9 mouse cellular contexts compared by ENCODE assay signal in genomic region chr9:116468569-116469250, GRCm38 (mm10).
A peak's percentile ranks its signal among the peaks of the same experiment; 100 is the strongest.
DNase-seq lines count a peak whose midpoint lies in the region; ATAC-seq lines count a peak whose summit lies in the region.
"Had no signal": no experiment of that assay in that cellular context is flagged by ENCODE, and none has a peak within 500 bp of the region (broad histone marks: within the 10 kb centered on the region; RNA-seq: fewer than 3 reads in every experiment).

No protein-coding gene starts in this region.

- no peaks in the 10 kb centered on the region for H3K36me3 ChIP-seq in hindbrain, embryonic 12.5 days
- H3K36me3 ChIP-seq: limb, embryonic 15.5 days had no signal

- 47% methylated on average over 10 of the region's 10 CpGs for WGBS in hindbrain, embryonic 12.5 days

- ATAC-seq in hindbrain, embryonic 12.5 days (ENCODE audit: low FRiP score), result no peak
- ATAC-seq in granulocyte monocyte progenitor cell, adult 5-6 weeks (replicated peaks; ENCODE audit: poor library complexity, severe bottlenecking), result no peak
- ATAC-seq in activated CD4-positive, CD25-positive, alpha-beta regulatory T cell, adult 4 months, result no peak

- H3K27me3 ChIP-seq in hindbrain, embryonic 12.5 days, result no peaks in the 10 kb centered on the region
- H3K27me3 ChIP-seq: limb, embryonic 15.5 days had no signal

- peaks cover 9% of the 10 kb centered on the region; the same call in 1 of the 2 replicates for H3K4me1 ChIP-seq in hindbrain, embryonic 12.5 days
- H3K4me1 ChIP-seq: limb, embryonic 15.5 days had no signal

- H3K27ac ChIP-seq in hindbrain, embryonic 12.5 days, result peak overlapping the region; percentile 62
- H3K27ac ChIP-seq: limb, embryonic 15.5 days had no signal

- H3K9me3 ChIP-seq in hindbrain, embryonic 12.5 days (replicated peaks), result no peaks in the 10 kb centered on the region
- H3K9me3 ChIP-seq: limb, embryonic 15.5 days had no signal

- no peak overlapping the region; the same call in 1 of the 2 replicates for H3K4me2 ChIP-seq in hindbrain, embryonic 12.5 days (replicated peaks)
- H3K4me2 ChIP-seq: limb, embryonic 15.5 days had no signal

- no peak overlapping the region for H3K9ac ChIP-seq in hindbrain, embryonic 12.5 days
- H3K9ac ChIP-seq: limb, embryonic 15.5 days had no signal

- intact Hi-C loops in gastrocnemius, postnatal 36 days (cut with DNase I), result no loop called here

- no peak overlapping the region for H3K4me3 ChIP-seq in hindbrain, embryonic 12.5 days
- H3K4me3 ChIP-seq: limb, embryonic 15.5 days had no signal

- DNase-seq in gastrocnemius, postnatal 25 days, result peak; percentile 18
- DNase-seq in gastrocnemius, postnatal 36 days, result no peak
- peak; percentile 8 for DNase-seq in right cerebral cortex, postnatal 4 days
- DNase-seq in right cerebral cortex, postnatal 36 days (ENCODE audit: low spot score in 2 of 2), result no peak
- DNase-seq in testis, postnatal 10 days (ENCODE audit: low spot score), result no peak

Comparison
In these comparisons a context has a peak if more than half of its experiments do, and no peak if none do; other contexts are left out.
1. DNase-seq: peak in gastrocnemius, postnatal 25 days (single experiment) and right cerebral cortex, postnatal 4 days (single experiment); none in gastrocnemius, postnatal 36 days (0 of 2), right cerebral cortex, postnatal 36 days (0 of 2) and testis, postnatal 10 days (single experiment).